ENCODE assay signal across 16 mouse cellular contexts in the genomic region with DNA sequence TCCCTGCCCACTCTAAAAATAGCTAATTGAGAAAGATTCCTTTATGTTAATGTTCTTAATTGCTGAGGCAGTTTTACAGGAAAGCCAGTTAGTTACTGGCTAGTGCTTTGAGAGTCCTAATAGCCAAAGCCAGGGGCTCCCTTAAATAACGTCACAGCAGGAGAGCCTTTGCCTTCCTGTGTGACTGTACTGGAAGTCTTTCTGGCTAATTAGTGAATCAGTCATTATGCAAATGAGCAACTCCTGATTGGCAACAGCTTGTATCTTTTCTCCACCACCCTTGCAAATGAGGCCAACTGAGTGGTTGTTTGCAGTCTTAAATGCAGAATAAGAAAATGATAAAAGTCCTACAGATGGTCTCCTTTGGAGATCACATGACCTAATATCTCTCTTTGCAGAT.
A peak's percentile ranks its signal among the peaks of the same experiment; 100 is the strongest.
DNase-seq lines count a peak whose midpoint lies in the region; ATAC-seq and TF ChIP-seq lines count a peak whose summit lies in the region.
"Had no signal": no experiment of that assay in that cellular context is flagged by ENCODE, and none has a peak within 500 bp of the region (broad histone marks: within the 10 kb centered on the region; RNA-seq: fewer than 3 reads in every experiment).

No protein-coding gene starts in this region.

- H3K4me2 ChIP-seq in midbrain, postnatal 0 days (ENCODE audit: low read depth, low read length, poor library complexity, severe bottlenecking), result no peak overlapping the region
- no peak overlapping the region for H3K4me2 ChIP-seq in midbrain, embryonic 11.5 days
- H3K4me2 ChIP-seq in forebrain, embryonic 13.5 days, result no peak overlapping the region
- H3K4me2 ChIP-seq in hindbrain, postnatal 0 days (ENCODE audit: low read depth, low read length), result no peak overlapping the region
- H3K4me2 ChIP-seq: heart, embryonic 15.5 days; limb, embryonic 15.5 days had no signal

- H3K4me1 ChIP-seq in midbrain, postnatal 0 days (ENCODE audit: insufficient read depth, low read length), result 0 out of 2 replicates have a peak, but pooled peaks cover 7% of the 10 kb centered on the region
- H3K4me1 ChIP-seq in midbrain, embryonic 11.5 days (ENCODE audit: control insufficient read depth, insufficient read depth, low read length), result no peaks in the 10 kb centered on the region
- peaks cover 27% of the 10 kb centered on the region for H3K4me1 ChIP-seq in forebrain, embryonic 13.5 days
- H3K4me1 ChIP-seq in hindbrain, postnatal 0 days (ENCODE audit: insufficient read depth, low read length), result peaks cover 5% of the 10 kb centered on the region; the same call in 1 of the 2 replicates
- H3K4me1 ChIP-seq: heart, embryonic 15.5 days; limb, embryonic 15.5 days had no signal

- H3K27me3 ChIP-seq in midbrain, postnatal 0 days (ENCODE audit: insufficient read depth, low read length), result no peaks in the 10 kb centered on the region
- no peaks in the 10 kb centered on the region for H3K27me3 ChIP-seq in midbrain, embryonic 11.5 days (ENCODE audit: control insufficient read depth, insufficient read depth, low read length)
- peaks cover 24% of the 10 kb centered on the region for H3K27me3 ChIP-seq in forebrain, embryonic 13.5 days
- no peaks in the 10 kb centered on the region for H3K27me3 ChIP-seq in hindbrain, postnatal 0 days (ENCODE audit: insufficient read depth, low read length)
- H3K27me3 ChIP-seq: heart, embryonic 15.5 days; limb, embryonic 15.5 days had no signal

- ATAC-seq in frontal cortex, adult (ENCODE audit: low TSS enrichment), result 0 out of 2 replicates have a peak, but pooled peaks have one; percentile 17
- no peak for ATAC-seq in midbrain, postnatal 0 days (ENCODE audit: low FRiP score)
- ATAC-seq in midbrain, embryonic 11.5 days (ENCODE audit: low FRiP score), result no peak
- ATAC-seq in forebrain, embryonic 13.5 days, result peak; percentile 87
- ATAC-seq in hindbrain, postnatal 0 days, result no peak

- no peaks in the 10 kb centered on the region for H3K36me3 ChIP-seq in midbrain, postnatal 0 days (ENCODE audit: insufficient read depth, low read length)
- H3K36me3 ChIP-seq in midbrain, embryonic 11.5 days (ENCODE audit: control insufficient read depth, insufficient read depth, low read length), result no peaks in the 10 kb centered on the region
- H3K36me3 ChIP-seq in forebrain, embryonic 13.5 days (ENCODE audit: poor library complexity, severe bottlenecking), result no peaks in the 10 kb centered on the region
- no peaks in the 10 kb centered on the region for H3K36me3 ChIP-seq in hindbrain, postnatal 0 days (ENCODE audit: insufficient read depth, low read length)
- H3K36me3 ChIP-seq: heart, embryonic 15.5 days; limb, embryonic 15.5 days had no signal

- no peak overlapping the region for H3K9ac ChIP-seq in midbrain, postnatal 0 days (replicated peaks; ENCODE audit: low read length, poor library complexity, severe bottlenecking)
- no peak overlapping the region for H3K9ac ChIP-seq in midbrain, embryonic 11.5 days (ENCODE audit: low read length)
- H3K9ac ChIP-seq in forebrain, embryonic 13.5 days, result no peak overlapping the region
- H3K9ac ChIP-seq in hindbrain, postnatal 0 days (replicated peaks; ENCODE audit: low read length), result no peak overlapping the region
- H3K9ac ChIP-seq: heart, embryonic 15.5 days; limb, embryonic 15.5 days had no signal

- H3K9me3 ChIP-seq in midbrain, postnatal 0 days (ENCODE audit: low read length), result no peaks in the 10 kb centered on the region
- H3K9me3 ChIP-seq in midbrain, embryonic 11.5 days (ENCODE audit: control insufficient read depth, low read length), result no peaks in the 10 kb centered on the region
- H3K9me3 ChIP-seq in forebrain, embryonic 13.5 days (replicated peaks), result no peaks in the 10 kb centered on the region
- no peaks in the 10 kb centered on the region for H3K9me3 ChIP-seq in hindbrain, postnatal 0 days (ENCODE audit: low read length)
- H3K9me3 ChIP-seq: heart, embryonic 15.5 days; limb, embryonic 15.5 days had no signal

- H3K27ac ChIP-seq in midbrain, postnatal 0 days (ENCODE audit: low read depth, low read length), result no peak overlapping the region
- H3K27ac ChIP-seq in midbrain, embryonic 11.5 days (ENCODE audit: low read depth, low read length), result no peak overlapping the region
- H3K27ac ChIP-seq in forebrain, embryonic 13.5 days, result no peak overlapping the region
- no peak overlapping the region for H3K27ac ChIP-seq in hindbrain, postnatal 0 days
- H3K27ac ChIP-seq: heart, adult 2 months; heart, embryonic 15.5 days; limb, embryonic 15.5 days had no signal

- 24% methylated on average over 1 of the region's 1 CpGs for WGBS in midbrain, postnatal 0 days
- WGBS in midbrain, embryonic 11.5 days, result 35% methylated on average over 1 of the region's 1 CpGs
- 6% methylated on average over 1 of the region's 1 CpGs for WGBS in forebrain, embryonic 13.5 days
- 10% methylated on average over 1 of the region's 1 CpGs for WGBS in hindbrain, postnatal 0 days

- no peak overlapping the region for H3K4me3 ChIP-seq in midbrain, postnatal 0 days (ENCODE audit: low read depth, low read length)
- H3K4me3 ChIP-seq in midbrain, embryonic 11.5 days (ENCODE audit: low read depth, low read length), result no peak overlapping the region
- no peak overlapping the region for H3K4me3 ChIP-seq in forebrain, embryonic 13.5 days
- no peak overlapping the region for H3K4me3 ChIP-seq in hindbrain, postnatal 0 days (ENCODE audit: low read length)
- H3K4me3 ChIP-seq: heart, adult 2 months; heart, embryonic 15.5 days; limb, embryonic 15.5 days had no signal

- no peak for DNase-seq in frontal cortex, postnatal 36 days (ENCODE audit: low spot score in 2 of 2)
- DNase-seq in midbrain, postnatal 0 days (ENCODE audit: low spot score), result peak; percentile 58
- no peak for DNase-seq in midbrain, embryonic 11.5 days (ENCODE audit: low spot score, missing footprints)
- DNase-seq in hindbrain, postnatal 0 days (ENCODE audit: low spot score), result peak; percentile 47
- no peak for DNase-seq in ovary, postnatal 14 days (ENCODE audit: low spot score)
- DNase-seq in right cerebral cortex, postnatal 4 days, result no peak
- DNase-seq: adrenal gland, postnatal 14 days; heart, adult 2 months; kidney, adult 18-20 months; kidney, postnatal 14 days; lung, postnatal 14 days; thymus, adult 18-20 months had no signal

- no peak for TF ChIP-seq CTCF in midbrain, postnatal 0 days (IDR thresholded peaks at IDR 0.05)
- no peak for TF ChIP-seq CTCF in hindbrain, postnatal 0 days (IDR thresholded peaks at IDR 0.05; ENCODE audit: low read depth)

Comparison
In these comparisons a context has a peak if more than half of its experiments do, and no peak if none do; other contexts are left out.
1. DNase-seq: peak in midbrain, postnatal 0 days (single experiment) and hindbrain, postnatal 0 days (single experiment); none in frontal cortex, postnatal 36 days (0 of 2), midbrain, embryonic 11.5 days (single experiment), ovary, postnatal 14 days (single experiment) and right cerebral cortex, postnatal 4 days (single experiment).
2. ATAC-seq: peak in frontal cortex, adult (single experiment) and forebrain, embryonic 13.5 days (single experiment); none in midbrain, postnatal 0 days (single experiment), midbrain, embryonic 11.5 days (single experiment) and hindbrain, postnatal 0 days (single experiment).